Mouse (Mus musculus) heart, adult 2 months (tissue): ENCODE measurements around the gene C87436.

Experiments
- CTCF ChIP-seq: fragments of 200-600 bp; IDR thresholded peaks from 2 replicates; pipeline ENCODE4 v1.8.1; 2022; ENCODE audit warnings: antibody characterized with exemption, mild to moderate bottlenecking, moderate library complexity
- POLR2A ChIP-seq: fragments of 200-500 bp; IDR thresholded peaks from 2 replicates; pipeline ENCODE4 v1.6.1; 2011; ENCODE audit warnings: mild to moderate bottlenecking, low read depth, low read length, control low read depth; ENCODE audit not compliant: insufficient read depth

- TF ChIP-seq CTCF (no peak), POLR2A (no peak)
Observed at GRCm38 (mm10) chr6:86439119-86439496, 934 bp downstream of the C87436 start.
